Mouse (Mus musculus): ENCODE measurements around the gene Tbc1d9.

Gene Tbc1d9

GRCm38 (mm10) chr8:83169127-83169526, 4.0 kb downstream of the Tbc1d9 start:
- H3K4me1 ChIP-seq (replicated peaks; ENCODE audit: low read depth, low read length): peaks cover 42% of the 10 kb centered on the region
- H3K36me3 ChIP-seq (ENCODE audit: insufficient read depth, low read length): no peaks in the 10 kb centered on the region
- TF ChIP-seq POU5F1 (IDR thresholded peaks at IDR 0.05; ENCODE audit: borderline replicate concordance, low read length) (no peak), CTCF (conservative IDR thresholded peaks at IDR 0.05; ENCODE audit: low read length) (no peak), NANOG (IDR thresholded peaks at IDR 0.05; ENCODE audit: borderline replicate concordance, low read length) (no peak)
- no peaks in the 10 kb centered on the region for H3K9me3 ChIP-seq (ENCODE audit: low read length)
- H3K27me3 ChIP-seq (ENCODE audit: insufficient read depth, low read length): peaks cover 4% of the 10 kb centered on the region; the same call in 1 of the 2 replicates
- H3K4me3 ChIP-seq (replicated peaks; ENCODE audit: low read length): no peak overlapping the region

GRCm38 (mm10) chr8:83169709-83170108, 4.6 kb downstream of the Tbc1d9 start:
- Histone ChIP-seq H3K4me1 (replicated peaks; ENCODE audit: low read depth, low read length) (peaks cover 36% of the 10 kb centered on the region), H3K4me3 (replicated peaks; ENCODE audit: low read length) (no peak overlapping the region), H3K36me3 (ENCODE audit: insufficient read depth, low read length) (no peaks in the 10 kb centered on the region), H3K27me3 (ENCODE audit: insufficient read depth, low read length) (peaks cover 4% of the 10 kb centered on the region; the same call in 1 of the 2 replicates), H3K9me3 (ENCODE audit: low read length) (no peaks in the 10 kb centered on the region)
- TF ChIP-seq CTCF (conservative IDR thresholded peaks at IDR 0.05; ENCODE audit: low read length) (peak; percentile 96), NANOG (IDR thresholded peaks at IDR 0.05; ENCODE audit: borderline replicate concordance, low read length) (no peak), POU5F1 (IDR thresholded peaks at IDR 0.05; ENCODE audit: borderline replicate concordance, low read length) (no peak)

GRCm38 (mm10) chr8:83170894-83171293, 5.7 kb downstream of the Tbc1d9 start:
- Histone ChIP-seq H3K4me3 (replicated peaks; ENCODE audit: low read length) (no peak overlapping the region), H3K27me3 (ENCODE audit: insufficient read depth, low read length) (peaks cover 4% of the 10 kb centered on the region; the same call in 1 of the 2 replicates), H3K4me1 (replicated peaks; ENCODE audit: low read depth, low read length) (peaks cover 33% of the 10 kb centered on the region), H3K36me3 (ENCODE audit: insufficient read depth, low read length) (no peaks in the 10 kb centered on the region), H3K9me3 (ENCODE audit: low read length) (no peaks in the 10 kb centered on the region)
- TF ChIP-seq NANOG (IDR thresholded peaks at IDR 0.05; ENCODE audit: borderline replicate concordance, low read length): no peak
- TF ChIP-seq POU5F1 (IDR thresholded peaks at IDR 0.05; ENCODE audit: borderline replicate concordance, low read length): no peak

- peaks cover 6% of the 10 kb centered on the region for H3K36me3 ChIP-seq (ENCODE audit: insufficient read depth, low read length)
- TF ChIP-seq POU5F1 (IDR thresholded peaks at IDR 0.05; ENCODE audit: borderline replicate concordance, low read length) (no peak), CTCF (conservative IDR thresholded peaks at IDR 0.05; ENCODE audit: low read length) (no peak), NANOG (IDR thresholded peaks at IDR 0.05; ENCODE audit: borderline replicate concordance, low read length) (no peak)
- H3K4me3 ChIP-seq (replicated peaks; ENCODE audit: low read length): no peak overlapping the region
- no peaks in the 10 kb centered on the region for H3K27me3 ChIP-seq (ENCODE audit: insufficient read depth, low read length)
- peaks cover 10% of the 10 kb centered on the region for H3K4me1 ChIP-seq (replicated peaks; ENCODE audit: low read depth, low read length)
- H3K9me3 ChIP-seq (ENCODE audit: low read length): no peaks in the 10 kb centered on the region
These were observed 10.5 kb downstream of the Tbc1d9 start for GRCm38 (mm10) chr8:83175680-83176079.

GRCm38 (mm10) chr8:83176785-83177184, 11.6 kb downstream of the Tbc1d9 start:
- H3K27me3 ChIP-seq (ENCODE audit: insufficient read depth, low read length): no peaks in the 10 kb centered on the region
- TF ChIP-seq CTCF (conservative IDR thresholded peaks at IDR 0.05; ENCODE audit: low read length) (no peak), POU5F1 (IDR thresholded peaks at IDR 0.05; ENCODE audit: borderline replicate concordance, low read length) (no peak), NANOG (IDR thresholded peaks at IDR 0.05; ENCODE audit: borderline replicate concordance, low read length) (no peak)
- H3K36me3 ChIP-seq (ENCODE audit: insufficient read depth, low read length): peaks cover 11% of the 10 kb centered on the region
- H3K9me3 ChIP-seq (ENCODE audit: low read length): no peaks in the 10 kb centered on the region
- peaks cover 5% of the 10 kb centered on the region for H3K4me1 ChIP-seq (replicated peaks; ENCODE audit: low read depth, low read length)
- H3K4me3 ChIP-seq (replicated peaks; ENCODE audit: low read length): no peak overlapping the region

GRCm38 (mm10) chr8:83177317-83178195, 12.4 kb downstream of the Tbc1d9 start:
- Histone ChIP-seq H3K4me1 (replicated peaks; ENCODE audit: low read depth, low read length) (peaks cover 5% of the 10 kb centered on the region), H3K4me3 (replicated peaks; ENCODE audit: low read length) (no peak overlapping the region), H3K27me3 (ENCODE audit: insufficient read depth, low read length) (no peaks in the 10 kb centered on the region), H3K9me3 (ENCODE audit: low read length) (no peaks in the 10 kb centered on the region), H3K36me3 (ENCODE audit: insufficient read depth, low read length) (peaks cover 11% of the 10 kb centered on the region)
- TF ChIP-seq CTCF (conservative IDR thresholded peaks at IDR 0.05; ENCODE audit: low read length) (no peak), POU5F1 (IDR thresholded peaks at IDR 0.05; ENCODE audit: borderline replicate concordance, low read length) (no peak), NANOG (IDR thresholded peaks at IDR 0.05; ENCODE audit: borderline replicate concordance, low read length) (no peak)

GRCm38 (mm10) chr8:83178228-83178742, 13.1 kb downstream of the Tbc1d9 start:
- Histone ChIP-seq H3K9me3 (ENCODE audit: low read length) (no peaks in the 10 kb centered on the region), H3K4me3 (replicated peaks; ENCODE audit: low read length) (no peak overlapping the region), H3K4me1 (replicated peaks; ENCODE audit: low read depth, low read length) (peaks cover 8% of the 10 kb centered on the region), H3K27me3 (ENCODE audit: insufficient read depth, low read length) (no peaks in the 10 kb centered on the region), H3K36me3 (ENCODE audit: insufficient read depth, low read length) (peaks cover 11% of the 10 kb centered on the region)
- TF ChIP-seq CTCF (conservative IDR thresholded peaks at IDR 0.05; ENCODE audit: low read length) (no peak), POU5F1 (IDR thresholded peaks at IDR 0.05; ENCODE audit: borderline replicate concordance, low read length) (no peak), NANOG (IDR thresholded peaks at IDR 0.05; ENCODE audit: borderline replicate concordance, low read length) (no peak)

- Histone ChIP-seq H3K36me3 (ENCODE audit: insufficient read depth, low read length) (peaks cover 11% of the 10 kb centered on the region), H3K4me3 (replicated peaks; ENCODE audit: low read length) (no peak overlapping the region), H3K9me3 (ENCODE audit: low read length) (no peaks in the 10 kb centered on the region), H3K27me3 (ENCODE audit: insufficient read depth, low read length) (no peaks in the 10 kb centered on the region), H3K4me1 (replicated peaks; ENCODE audit: low read depth, low read length) (peaks cover 10% of the 10 kb centered on the region)
- TF ChIP-seq CTCF (conservative IDR thresholded peaks at IDR 0.05; ENCODE audit: low read length) (no peak), NANOG (IDR thresholded peaks at IDR 0.05; ENCODE audit: borderline replicate concordance, low read length) (no peak), POU5F1 (IDR thresholded peaks at IDR 0.05; ENCODE audit: borderline replicate concordance, low read length) (no peak)
These were observed 16.8 kb downstream of the Tbc1d9 start for GRCm38 (mm10) chr8:83181851-83182482.
